Mouse (Mus musculus): ENCODE data around the gene Sec63.

Sec63 gene

DNA sequence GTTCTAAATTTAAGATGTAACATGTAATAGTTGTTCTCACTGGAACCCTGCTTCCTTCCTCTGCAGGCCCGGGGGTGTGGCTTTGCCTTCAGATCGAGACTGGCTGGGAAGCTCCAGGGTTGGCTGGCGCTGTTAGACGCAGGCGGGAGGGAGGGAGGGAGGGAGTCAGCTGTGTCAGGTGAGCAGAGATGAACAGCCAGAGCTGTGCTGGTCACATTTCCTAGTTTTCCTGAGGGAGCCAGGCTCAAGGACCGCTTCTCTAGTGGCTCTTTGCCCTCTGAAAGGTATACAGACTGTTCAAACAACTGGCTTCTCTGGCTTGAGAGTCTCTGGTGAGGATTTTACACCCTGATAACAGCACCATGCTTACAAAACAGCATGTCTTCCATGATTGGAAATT, 69.1 kb downstream of the Sec63 start:
- no peak for DNase-seq

DNA sequence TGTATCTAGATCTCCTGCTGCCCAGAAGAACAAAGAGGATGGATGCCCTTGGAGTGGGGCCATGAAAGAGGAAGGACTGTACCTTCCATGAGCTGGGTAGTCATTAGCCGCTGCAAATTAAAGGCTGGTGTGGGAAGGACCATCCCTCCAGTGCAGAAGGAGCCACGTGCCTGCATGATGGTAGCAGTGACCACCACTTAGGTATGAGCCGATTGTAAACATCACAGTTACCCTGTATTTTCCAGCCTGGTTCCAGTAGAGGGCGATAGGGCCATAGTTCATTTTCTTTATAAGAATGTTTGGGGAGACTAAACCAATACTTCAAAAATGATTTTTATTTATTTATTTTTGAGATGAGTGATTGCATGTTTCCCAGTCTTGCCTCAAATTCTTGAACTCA, 71.4 kb downstream of the Sec63 start:
- DNase-seq, result no peak

- no peak for DNase-seq
Observed at GRCm38 (mm10) chr10:42833871-42834727, 72.8 kb downstream of the Sec63 start.

GRCm38 (mm10) chr10:42838106-42838505, 76.8 kb downstream of the Sec63 start:
- DNase-seq, result no peak

DNA sequence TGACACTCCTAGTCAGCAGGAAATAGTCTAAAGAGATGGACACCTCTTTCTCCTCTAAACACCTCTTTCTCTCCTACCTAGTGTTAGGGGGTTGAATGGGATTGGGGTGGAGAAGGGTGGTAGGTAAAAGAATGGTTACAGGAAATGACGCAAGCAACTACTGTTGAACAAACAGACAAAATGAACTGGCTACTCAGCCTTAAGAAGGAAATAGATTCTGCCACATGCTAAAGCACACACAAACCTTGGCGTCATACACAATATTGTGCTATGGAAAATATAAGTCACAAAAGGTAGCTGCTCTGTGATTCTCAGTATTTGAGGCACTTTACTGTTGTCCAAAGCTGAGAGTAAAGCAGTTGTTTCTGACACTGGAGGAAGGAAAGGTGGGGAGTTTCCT, 77.4 kb downstream of the Sec63 start:
- DNase-seq, result no peak

DNA sequence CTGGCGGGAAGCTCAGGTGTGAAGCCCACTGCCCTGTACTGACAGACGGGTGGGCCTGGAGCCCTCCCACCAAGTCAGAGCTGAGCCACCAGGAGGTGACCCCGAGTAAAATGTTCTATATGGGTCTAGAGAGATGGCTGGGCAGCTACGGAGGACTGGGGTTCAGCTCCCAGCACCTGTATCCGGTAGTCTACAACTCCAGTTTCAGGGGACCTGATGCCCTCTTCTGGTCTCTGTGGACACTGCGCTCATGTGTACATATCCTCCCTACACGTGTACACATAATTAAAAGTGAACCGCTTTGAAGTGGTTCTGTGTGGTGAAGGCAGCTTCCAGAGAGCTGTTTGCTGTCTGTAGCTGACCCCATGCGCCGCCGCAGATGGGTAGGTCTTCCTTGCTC, 78.7 kb downstream of the Sec63 start:
- DNase-seq, result no peak

GRCm38 (mm10) chr10:42841531-42842195, 80.4 kb downstream of the Sec63 start:
- no peak for DNase-seq

GRCm38 (mm10) chr10:42842358-42842757, 81.1 kb downstream of the Sec63 start:
- DNase-seq, result peak; percentile 75

DNA sequence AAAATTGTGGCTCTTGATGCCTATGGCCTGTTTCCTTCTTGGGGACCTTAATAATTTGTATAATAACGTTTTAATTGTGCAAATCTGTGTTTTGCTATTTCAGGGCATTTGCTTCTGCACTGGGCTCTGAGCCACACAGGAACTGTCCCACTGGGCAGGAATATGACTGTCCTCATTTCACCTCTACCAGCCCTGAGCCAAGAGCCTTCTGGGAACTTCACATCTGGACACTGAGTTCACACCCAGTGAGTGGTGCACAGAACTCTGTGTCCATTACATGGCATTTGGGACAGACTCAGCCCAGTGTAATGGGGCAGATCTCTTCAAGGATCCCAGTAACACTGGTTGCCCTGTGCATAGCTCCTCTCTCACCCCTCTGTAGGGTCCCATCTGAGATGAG, 82.1 kb downstream of the Sec63 start:
- DNase-seq, result peak; percentile 44

- no peak for DNase-seq
Observed at GRCm38 (mm10) chr10:42845480-42845879, 84.2 kb downstream of the Sec63 start.

DNA sequence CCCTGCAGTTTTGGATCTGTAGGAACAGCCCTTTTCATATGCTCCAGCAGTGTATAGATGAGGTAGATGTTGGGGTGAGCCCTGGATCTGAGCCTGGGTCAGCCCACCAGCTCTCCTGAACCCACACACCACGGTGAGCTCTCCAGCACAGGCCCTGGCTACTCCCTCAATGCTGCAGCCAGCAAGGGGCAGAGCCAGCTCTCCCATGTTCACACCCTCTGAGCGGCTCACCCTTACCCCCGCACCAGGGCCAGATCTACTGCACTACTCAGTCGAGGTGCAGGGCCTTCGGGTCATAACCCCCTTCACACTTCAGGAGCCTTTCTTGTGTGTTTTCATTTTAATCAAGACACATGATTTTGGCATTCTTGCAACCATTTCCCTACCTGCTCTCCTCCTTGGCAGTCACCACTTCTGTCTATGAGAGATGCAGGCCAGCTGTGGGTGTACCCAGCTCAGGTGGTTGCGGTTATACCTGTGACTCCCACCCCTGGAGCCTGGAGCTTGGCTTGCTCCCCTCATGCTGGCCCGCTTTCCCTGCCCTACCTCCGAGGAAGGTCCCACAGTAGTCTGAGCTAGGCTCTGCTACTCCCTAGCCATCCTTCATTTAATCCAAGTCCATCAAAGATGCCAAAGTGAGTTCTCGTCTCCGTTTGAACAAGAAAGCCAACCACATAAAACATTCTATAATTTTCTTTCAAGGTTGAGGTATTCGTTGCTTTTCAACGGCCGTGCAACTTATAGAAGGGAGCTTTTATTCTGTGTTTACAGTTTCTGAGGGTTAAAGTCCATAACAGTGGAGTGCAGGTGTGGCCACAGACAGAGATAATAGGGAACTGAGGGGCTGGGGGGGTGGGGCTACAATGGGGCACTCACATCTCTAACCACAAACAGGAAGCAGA, 87.1 kb downstream of the Sec63 start:
- no peak for DNase-seq

DNA sequence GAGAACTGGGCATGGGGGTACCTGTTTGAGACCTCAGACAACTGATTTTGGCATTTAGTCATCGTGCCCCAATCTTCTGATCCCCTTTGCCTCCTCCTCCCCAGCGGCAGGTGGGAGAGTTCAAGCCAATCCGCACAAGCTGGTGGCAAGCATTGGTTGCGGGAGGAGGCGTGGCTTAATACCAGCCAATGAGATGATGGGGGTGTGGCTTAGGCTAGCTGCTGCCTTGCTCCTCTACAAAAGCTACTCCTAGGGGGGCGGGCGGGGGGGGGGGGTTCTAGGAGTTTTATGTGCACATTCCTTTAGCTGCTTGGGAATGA, 87.7 kb downstream of the Sec63 start:
- no peak for DNase-seq

DNA sequence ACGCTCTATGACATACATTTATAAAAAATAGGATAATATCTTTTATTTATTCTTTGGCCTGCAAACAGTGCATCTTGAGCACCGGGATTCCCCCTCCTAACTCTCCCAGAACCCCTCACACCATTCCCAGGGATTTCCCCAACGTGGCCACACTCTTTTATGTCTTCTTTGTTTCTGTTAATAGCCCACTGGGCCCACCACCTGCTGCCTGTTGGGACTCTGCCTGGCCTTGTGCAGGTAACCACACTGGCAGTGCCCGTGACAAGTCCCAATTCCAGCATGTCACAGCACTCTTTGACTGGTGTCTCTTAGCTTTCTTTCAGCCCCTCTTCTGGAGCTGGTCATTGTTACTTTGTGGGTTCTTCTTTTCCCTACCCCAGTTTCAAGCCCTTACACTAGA, 93.5 kb downstream of the Sec63 start:
- DNase-seq, result no peak

DNA sequence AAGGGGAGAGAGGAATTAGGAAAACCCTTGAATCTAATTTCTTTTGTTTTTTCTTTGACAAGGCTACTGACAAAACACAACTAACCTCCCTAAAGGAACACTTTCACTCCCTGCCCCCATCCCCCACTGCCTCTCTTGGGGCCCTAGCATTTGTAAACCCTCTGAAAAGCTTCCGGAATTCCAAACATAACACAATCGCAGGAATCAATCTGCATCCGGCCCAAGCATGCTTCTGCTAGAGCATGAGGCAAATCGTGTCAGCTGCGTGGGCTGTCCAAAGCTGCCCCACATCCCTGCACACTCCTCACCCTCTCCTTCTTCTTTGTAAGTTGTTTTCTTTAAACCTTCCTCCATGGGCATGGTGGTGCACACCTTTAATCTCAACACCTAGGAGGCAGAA, 94.0 kb downstream of the Sec63 start:
- DNase-seq, result peak; percentile 71

GRCm38 (mm10) chr10:42856574-42856973, 95.3 kb downstream of the Sec63 start:
- DNase-seq, result no peak

GRCm38 (mm10) chr10:42857021-42857420, 95.7 kb downstream of the Sec63 start:
- no peak for DNase-seq

DNA sequence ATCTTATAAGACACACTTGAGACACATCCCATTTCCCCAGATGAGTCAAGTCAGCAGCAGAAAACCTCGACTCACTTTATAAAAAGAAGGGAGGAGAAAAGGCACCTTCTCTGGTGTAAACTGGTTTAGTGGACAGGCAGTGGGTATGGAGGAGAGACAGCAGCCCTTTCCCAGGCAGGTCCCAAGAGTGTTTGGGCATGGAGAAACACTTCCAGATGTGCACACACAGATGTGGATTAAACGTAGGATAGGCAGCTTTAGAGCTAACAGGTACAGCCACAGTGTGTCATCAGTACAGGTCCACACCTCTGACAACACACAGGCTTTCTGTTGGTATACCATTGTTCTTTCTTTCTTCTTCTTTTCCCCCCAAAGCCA, 98.5 kb downstream of the Sec63 start:
- no peak for DNase-seq

- DNase-seq, result no peak
Observed at GRCm38 (mm10) chr10:42860159-42860911, 99.0 kb downstream of the Sec63 start, which contains the start of gene Scml4. TSS of gene Scml4 (plus strand) at chr10:42860370.

GRCm38 (mm10) chr10:42861446-42861845, 100.2 kb downstream of the Sec63 start:
- DNase-seq, result no peak

- peak; percentile 64 for DNase-seq
Observed at GRCm38 (mm10) chr10:42862102-42862740, 100.9 kb downstream of the Sec63 start.

GRCm38 (mm10) chr10:42862806-42863205, 101.5 kb downstream of the Sec63 start:
- DNase-seq, result no peak

Measured in kidney, postnatal 14 days (tissue).